Mouse (Mus musculus): ENCODE results near the gene Hoxb2. TPM values are rescaled to one million over a fixed set of nuclear protein-coding genes. Genes with fewer than 3 reads are reported as not detected.

Gene Hoxb2
- polyA plus RNA-seq, 1 experiment from 2014 or later = 51.6 TPM

DNA sequence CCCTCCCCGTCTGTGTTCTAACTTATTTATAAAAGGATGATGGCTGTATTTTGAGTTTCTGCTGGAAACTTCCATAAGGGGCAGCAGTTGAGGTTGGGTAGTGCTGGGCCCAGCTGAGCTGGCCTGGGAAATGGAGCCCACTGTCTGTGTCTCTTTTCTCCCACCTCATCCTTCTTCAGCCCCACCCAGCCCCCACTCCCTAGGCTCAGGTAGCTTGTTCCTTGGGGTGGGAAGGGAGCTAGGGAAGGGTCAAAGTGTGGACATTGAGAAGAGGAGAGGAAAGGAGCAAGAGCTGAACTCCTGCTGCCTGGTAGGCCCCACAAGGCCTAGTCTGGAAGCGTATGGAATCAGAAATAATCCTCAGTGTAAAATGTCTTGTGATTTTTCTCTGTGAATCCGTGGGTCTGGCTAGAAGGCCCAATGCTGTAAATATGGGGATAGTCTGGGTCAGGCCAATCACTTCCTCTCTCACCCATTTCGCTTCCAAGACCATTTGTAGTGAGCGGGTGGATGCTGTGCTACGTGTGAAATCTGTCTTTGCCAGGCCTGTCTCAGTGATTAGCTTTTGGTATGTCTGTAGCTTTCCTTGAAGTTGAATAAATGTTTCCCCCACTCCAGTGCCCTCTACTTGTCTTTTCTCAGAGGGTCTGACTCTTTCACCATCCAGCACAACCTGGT lies 44.7 kb upstream of the Hoxb2 start:
- Histone ChIP-seq H3K9ac (peak overlapping the region; percentile 99), H3K4me3 (ENCODE audit: low read depth, low read length) (peak overlapping the region; percentile 72), H3K27me3 (ENCODE audit: insufficient read depth, low read length) (peaks cover 65% of the 10 kb centered on the region), H3K4me2 (peak overlapping the region; percentile 84), H3K4me1 (ENCODE audit: insufficient read depth) (no peaks in the 10 kb centered on the region), H3K36me3 (ENCODE audit: insufficient read depth) (peaks cover 14% of the 10 kb centered on the region), H3K27ac (ENCODE audit: low read depth) (peak overlapping the region; percentile 100), H3K9me3 (ENCODE audit: low read depth, low read length) (no peaks in the 10 kb centered on the region)
- ATAC-seq (ENCODE audit: insufficient read depth) = no peak
- TF ChIP-seq CTCF (IDR thresholded peaks at IDR 0.05; ENCODE audit: low read depth) = no peak
- 32% methylated on average over 6 of the region's 6 CpGs for WGBS
- peak; percentile 48 for DNase-seq

DNA sequence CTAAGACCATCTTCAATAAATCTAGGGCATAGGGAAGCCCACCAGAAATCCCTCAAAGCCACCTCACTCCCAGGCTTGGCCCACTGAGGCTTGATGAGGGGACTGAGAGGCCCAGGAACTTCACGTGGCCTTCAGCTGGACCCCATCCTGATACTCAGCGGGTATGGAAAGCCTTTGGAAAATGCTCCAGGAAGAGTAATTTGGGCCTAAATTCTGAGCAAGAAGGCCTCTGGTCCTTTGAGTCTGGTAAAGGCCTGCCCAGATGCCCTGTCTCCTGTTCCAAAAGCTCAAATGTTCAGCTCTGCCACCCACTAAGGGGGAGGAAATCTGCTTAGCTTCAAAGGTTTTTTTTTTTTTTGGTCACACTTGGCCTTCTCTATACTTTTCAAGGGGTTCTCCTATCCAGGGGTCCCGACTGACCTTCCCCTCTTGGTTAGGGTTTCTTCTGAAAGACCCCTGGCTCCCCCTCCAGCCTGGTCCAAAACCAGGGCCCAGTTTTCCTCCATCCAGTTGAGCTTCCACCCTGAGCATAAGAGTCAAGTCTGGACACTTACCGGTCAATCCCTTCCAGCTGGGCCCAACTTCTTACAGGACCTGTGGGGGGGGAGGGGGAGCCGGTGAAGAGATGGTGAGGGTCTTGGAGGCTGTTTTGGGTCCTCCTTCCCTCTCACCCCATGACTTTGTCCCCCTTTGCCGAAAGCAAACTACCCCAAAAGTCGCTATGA lies 44.0 kb upstream of the Hoxb2 start:
- peak; percentile 43 for DNase-seq
- no peak for ATAC-seq (ENCODE audit: insufficient read depth)
- Histone ChIP-seq H3K4me2 (peak overlapping the region; percentile 84), H3K9me3 (ENCODE audit: low read depth, low read length) (no peaks in the 10 kb centered on the region), H3K27ac (ENCODE audit: low read depth) (peak overlapping the region; percentile 100), H3K27me3 (ENCODE audit: insufficient read depth, low read length) (peaks cover 65% of the 10 kb centered on the region), H3K4me1 (ENCODE audit: insufficient read depth) (no peaks in the 10 kb centered on the region), H3K9ac (peak overlapping the region; percentile 99), H3K36me3 (ENCODE audit: insufficient read depth) (peaks cover 14% of the 10 kb centered on the region), H3K4me3 (ENCODE audit: low read depth, low read length) (peak overlapping the region; percentile 72)
- WGBS = 20% methylated on average over 7 of the region's 7 CpGs
- TF ChIP-seq CTCF (IDR thresholded peaks at IDR 0.05; ENCODE audit: low read depth) = no peak

DNA sequence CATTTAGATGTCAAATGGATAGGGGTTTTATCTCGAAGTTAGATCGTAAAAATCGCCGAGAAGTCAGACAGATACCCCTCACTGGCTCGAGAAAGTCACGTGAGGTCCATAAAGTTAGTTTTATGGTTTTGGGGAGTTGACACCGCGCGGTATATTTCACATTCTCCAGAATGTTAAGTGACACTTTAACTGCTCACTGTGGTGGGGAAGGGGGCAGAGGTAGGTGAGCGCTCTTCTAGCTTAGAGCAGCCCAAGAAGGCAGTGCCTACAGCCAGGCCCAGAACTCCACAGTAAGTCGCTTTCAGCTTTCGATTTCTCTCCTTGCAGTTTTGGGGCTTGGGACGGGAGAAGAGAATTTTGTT lies 43.4 kb upstream of the Hoxb2 start:
- no peak for ATAC-seq (ENCODE audit: insufficient read depth)
- H3K9ac ChIP-seq = peak overlapping the region; percentile 99
- no peak for DNase-seq
- no peaks in the 10 kb centered on the region for H3K9me3 ChIP-seq (ENCODE audit: low read depth, low read length)
- H3K4me3 ChIP-seq (ENCODE audit: low read depth, low read length) = peak overlapping the region; percentile 72
- peaks cover 14% of the 10 kb centered on the region for H3K36me3 ChIP-seq (ENCODE audit: insufficient read depth)
- no peaks in the 10 kb centered on the region for H3K4me1 ChIP-seq (ENCODE audit: insufficient read depth)
- WGBS = 17% methylated on average over 13 of the region's 13 CpGs
- peak overlapping the region; percentile 100 for H3K27ac ChIP-seq (ENCODE audit: low read depth)
- peak overlapping the region; percentile 84 for H3K4me2 ChIP-seq
- H3K27me3 ChIP-seq (ENCODE audit: insufficient read depth, low read length) = peaks cover 64% of the 10 kb centered on the region
- TF ChIP-seq CTCF (IDR thresholded peaks at IDR 0.05; ENCODE audit: low read depth) = no peak

DNA sequence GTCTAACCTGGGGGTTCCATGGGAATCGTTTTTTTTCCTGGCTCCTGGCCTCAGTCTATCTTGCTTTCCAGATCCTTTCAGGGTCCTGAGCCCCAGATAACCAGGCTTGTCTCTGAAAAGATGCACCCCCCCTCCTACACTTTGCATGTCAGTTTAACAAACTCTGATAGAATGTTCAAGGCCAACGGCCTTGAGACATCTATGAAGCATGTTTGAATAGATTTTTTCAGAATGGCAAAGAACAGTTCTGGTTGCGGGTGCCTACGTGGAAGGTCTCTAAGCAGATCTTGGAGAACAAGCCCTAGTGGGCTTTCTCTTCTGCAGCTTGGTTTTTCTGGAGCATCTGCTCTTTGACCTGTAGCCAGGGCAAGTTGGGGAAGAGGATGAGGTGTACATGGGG lies 41.6 kb upstream of the Hoxb2 start:
- peaks cover 14% of the 10 kb centered on the region for H3K36me3 ChIP-seq (ENCODE audit: insufficient read depth)
- H3K27me3 ChIP-seq (ENCODE audit: insufficient read depth, low read length) = peaks cover 63% of the 10 kb centered on the region
- ATAC-seq (ENCODE audit: insufficient read depth) = no peak
- no peaks in the 10 kb centered on the region for H3K9me3 ChIP-seq (ENCODE audit: low read depth, low read length)
- 19% methylated on average over 4 of the region's 4 CpGs for WGBS
- H3K4me1 ChIP-seq (ENCODE audit: insufficient read depth) = no peaks in the 10 kb centered on the region
- no peak for DNase-seq
- H3K27ac ChIP-seq (ENCODE audit: low read depth) = peak overlapping the region; percentile 100
- peak overlapping the region; percentile 72 for H3K4me3 ChIP-seq (ENCODE audit: low read depth, low read length)
- peak overlapping the region; percentile 84 for H3K4me2 ChIP-seq
- no peak for TF ChIP-seq CTCF (IDR thresholded peaks at IDR 0.05; ENCODE audit: low read depth)
- H3K9ac ChIP-seq = peak overlapping the region; percentile 99

DNA sequence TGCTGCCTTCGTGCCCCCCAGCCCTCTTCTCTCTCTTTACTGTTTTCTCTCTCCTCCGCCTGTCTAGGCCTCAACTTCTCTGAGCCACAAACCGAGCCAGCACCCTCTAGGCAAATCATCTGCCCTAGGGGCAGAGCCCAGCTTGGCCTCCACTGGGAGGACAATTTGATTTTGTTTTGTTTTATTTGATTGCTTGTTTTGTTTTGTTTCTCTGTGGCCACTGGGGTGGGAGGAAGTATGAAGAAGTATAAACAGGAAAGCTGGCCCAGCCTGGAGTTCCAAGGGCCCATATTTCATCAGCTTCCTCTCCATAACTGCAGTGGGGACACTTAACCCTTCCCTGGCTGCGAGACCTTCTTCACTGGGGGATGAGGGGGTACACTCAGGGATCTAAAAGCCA lies 41.0 kb upstream of the Hoxb2 start:
- H3K4me1 ChIP-seq (ENCODE audit: insufficient read depth) = 0 out of 2 replicates have a peak, but pooled peaks cover 2% of the 10 kb centered on the region
- H3K9ac ChIP-seq = peak overlapping the region; percentile 99
- H3K27me3 ChIP-seq (ENCODE audit: insufficient read depth, low read length) = peaks cover 62% of the 10 kb centered on the region
- ATAC-seq (ENCODE audit: insufficient read depth) (peak; percentile 60), DNase-seq (peak; percentile 90)
- peak overlapping the region; percentile 72 for H3K4me3 ChIP-seq (ENCODE audit: low read depth, low read length)
- peaks cover 14% of the 10 kb centered on the region for H3K36me3 ChIP-seq (ENCODE audit: insufficient read depth)
- WGBS = 20% methylated on average over 4 of the region's 4 CpGs
- TF ChIP-seq CTCF (IDR thresholded peaks at IDR 0.05; ENCODE audit: low read depth) = peak; percentile 22; the same call in 1 of the 2 replicates
- no peaks in the 10 kb centered on the region for H3K9me3 ChIP-seq (ENCODE audit: low read depth, low read length)
- H3K27ac ChIP-seq (ENCODE audit: low read depth) = peak overlapping the region; percentile 100
- peak overlapping the region; percentile 84 for H3K4me2 ChIP-seq

DNA sequence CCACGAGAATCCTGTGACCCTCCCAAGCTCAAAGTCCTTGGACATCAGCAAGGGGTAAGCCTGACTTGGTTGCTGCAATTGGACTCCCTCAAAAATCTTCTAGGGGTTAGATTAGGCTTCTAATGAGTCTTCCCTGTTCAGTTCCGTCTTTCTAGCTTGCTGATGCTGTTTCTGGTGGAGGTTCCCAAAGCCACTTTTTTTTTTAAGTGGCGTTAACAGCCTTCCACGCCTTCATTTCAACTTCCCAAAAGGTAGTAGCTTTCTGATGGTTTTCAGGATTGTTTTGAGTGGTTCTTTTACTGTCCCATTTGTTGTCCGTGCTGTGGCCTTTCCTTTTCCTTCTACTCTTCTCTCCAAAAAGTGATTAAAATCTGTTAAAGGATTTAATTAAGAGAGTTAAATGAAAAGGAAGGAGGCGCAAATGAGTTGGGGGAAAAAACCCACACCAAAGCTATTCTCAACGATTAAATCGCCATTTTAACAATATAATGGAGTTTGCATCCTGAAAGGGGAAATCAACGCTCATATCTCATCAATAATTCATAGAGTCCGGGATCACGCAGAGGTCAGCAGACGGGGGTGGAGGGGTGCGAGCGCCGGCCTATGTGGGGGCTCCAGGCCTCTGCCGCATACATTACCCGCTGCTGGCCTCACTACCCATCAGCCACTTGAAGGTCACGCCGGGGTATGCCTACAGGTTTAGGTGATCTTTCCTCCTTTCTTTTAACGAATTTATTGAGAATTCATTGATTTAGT lies 40.0 kb upstream of the Hoxb2 start:
- DNase-seq = peak; percentile 55
- Histone ChIP-seq H3K4me1 (ENCODE audit: insufficient read depth) (0 out of 2 replicates have a peak, but pooled peaks cover 2% of the 10 kb centered on the region), H3K36me3 (ENCODE audit: insufficient read depth) (peaks cover 8% of the 10 kb centered on the region; the same call in 1 of the 2 replicates), H3K27ac (ENCODE audit: low read depth) (peak overlapping the region; percentile 100), H3K4me3 (ENCODE audit: low read depth, low read length) (peak overlapping the region; percentile 72), H3K9me3 (ENCODE audit: low read depth, low read length) (no peaks in the 10 kb centered on the region), H3K27me3 (ENCODE audit: insufficient read depth, low read length) (peaks cover 53% of the 10 kb centered on the region), H3K4me2 (peak overlapping the region; percentile 84), H3K9ac (peak overlapping the region; percentile 99)
- no peak for TF ChIP-seq CTCF (IDR thresholded peaks at IDR 0.05; ENCODE audit: low read depth)
- 15% methylated on average over 20 of the region's 20 CpGs for WGBS
- ATAC-seq (ENCODE audit: insufficient read depth) = no peak
